Mouse (Mus musculus) cerebellum, adult (tissue): ENCODE data around the gene Slc16a5.
A peak's percentile ranks its signal among the peaks of the same experiment; 100 is the strongest.

Source experiments
- ATAC-seq: cut with Nextera tagmentation; 2 replicates; pipeline ENCODE4 v1.9.2; 2017; ENCODE audit warnings: mild to moderate bottlenecking, moderate library complexity, mixed read lengths; ENCODE audit not compliant: insufficient number of reproducible peaks, low FRiP score, low TSS enrichment

Gene Slc16a5

GRCm38 (mm10) chr11:115512407-115513183, 50.3 kb downstream of the Slc16a5 start:
- no peak for ATAC-seq

GRCm38 (mm10) chr11:115513271-115514237, 51.3 kb downstream of the Slc16a5 start:
- peak; percentile 50; the same call in 1 of the 2 replicates for ATAC-seq

GRCm38 (mm10) chr11:115514238-115514663, 52.0 kb downstream of the Slc16a5 start, which contains the start of gene Jpt1:
Gene Jpt1 (minus strand): TSS chr11:115514387.
- ATAC-seq: peak; percentile 98

GRCm38 (mm10) chr11:115515021-115515420, 52.7 kb downstream of the Slc16a5 start:
- ATAC-seq: no peak

- ATAC-seq: no peak
These were observed 54.7 kb downstream of the Slc16a5 start for GRCm38 (mm10) chr11:115516942-115517341.

GRCm38 (mm10) chr11:115518693-115519092, 56.4 kb downstream of the Slc16a5 start:
- ATAC-seq: no peak

GRCm38 (mm10) chr11:115519581-115519980, 57.3 kb downstream of the Slc16a5 start:
- no peak for ATAC-seq

- ATAC-seq: no peak
These were observed 57.9 kb downstream of the Slc16a5 start for GRCm38 (mm10) chr11:115520218-115520617.

- ATAC-seq: no peak
These were observed 58.8 kb downstream of the Slc16a5 start for GRCm38 (mm10) chr11:115521080-115521479.

- ATAC-seq: no peak
These were observed 60.0 kb downstream of the Slc16a5 start for GRCm38 (mm10) chr11:115522238-115522637.

- no peak for ATAC-seq
These were observed 60.4 kb downstream of the Slc16a5 start for GRCm38 (mm10) chr11:115522703-115523102.
